Mouse (Mus musculus): ENCODE data around the gene Pdzd8. TPM values are rescaled to one million over a fixed set of nuclear protein-coding genes. Genes with fewer than 3 reads are reported as not detected.

Pdzd8 gene
- total RNA-seq, 2 experiments from 2014 or later: 49.5 to 49.6 TPM

DNA sequence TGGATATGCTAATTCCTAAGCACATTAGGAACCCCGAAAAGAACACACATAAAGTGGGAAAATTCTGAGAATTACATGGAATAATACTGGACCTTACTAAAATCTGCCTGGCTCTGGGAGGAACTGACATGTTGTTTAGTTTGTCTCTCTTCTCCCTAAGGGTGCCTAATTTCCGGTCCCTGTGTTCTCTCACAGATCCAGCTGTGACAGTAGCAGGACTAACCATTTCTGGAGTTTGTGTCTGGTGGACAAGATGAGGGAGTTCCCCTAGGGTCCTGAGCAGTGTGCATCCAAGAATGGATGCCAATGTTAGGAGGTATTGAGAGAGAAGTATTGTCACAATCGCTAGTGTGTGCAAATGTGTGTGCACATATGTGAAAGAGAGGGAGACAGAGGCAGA is 10.8 kb upstream of the Pdzd8 start:
- DNase-seq: no peak
- intact Hi-C loops (cut with DNase I): no loop called here

DNA sequence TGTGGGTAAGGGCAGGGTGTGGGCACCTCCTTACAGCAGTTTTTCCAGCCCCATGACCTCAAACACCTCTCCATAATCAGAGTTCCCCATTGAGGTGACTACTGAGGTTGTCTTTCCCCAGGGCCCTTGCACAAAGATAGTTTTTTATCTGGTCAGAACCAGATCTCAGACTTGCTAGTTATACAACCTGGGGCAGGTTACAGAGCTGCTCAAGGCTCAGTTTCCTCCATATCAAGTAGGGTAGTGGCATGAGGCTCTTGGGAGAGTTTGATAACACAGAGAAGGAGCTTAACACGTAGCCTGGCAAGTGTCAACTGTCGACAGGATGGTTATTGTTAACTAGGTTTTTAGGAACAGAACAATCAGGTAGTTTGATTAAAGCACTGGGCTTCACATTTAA is 9.3 kb upstream of the Pdzd8 start:
- DNase-seq: no peak
- intact Hi-C loops (cut with DNase I): no loop called here

- intact Hi-C loops (cut with DNase I): no loop called here
- DNase-seq: no peak
Observed at GRCm38 (mm10) chr19:59352760-59353159, 7.2 kb upstream of the Pdzd8 start.

DNA sequence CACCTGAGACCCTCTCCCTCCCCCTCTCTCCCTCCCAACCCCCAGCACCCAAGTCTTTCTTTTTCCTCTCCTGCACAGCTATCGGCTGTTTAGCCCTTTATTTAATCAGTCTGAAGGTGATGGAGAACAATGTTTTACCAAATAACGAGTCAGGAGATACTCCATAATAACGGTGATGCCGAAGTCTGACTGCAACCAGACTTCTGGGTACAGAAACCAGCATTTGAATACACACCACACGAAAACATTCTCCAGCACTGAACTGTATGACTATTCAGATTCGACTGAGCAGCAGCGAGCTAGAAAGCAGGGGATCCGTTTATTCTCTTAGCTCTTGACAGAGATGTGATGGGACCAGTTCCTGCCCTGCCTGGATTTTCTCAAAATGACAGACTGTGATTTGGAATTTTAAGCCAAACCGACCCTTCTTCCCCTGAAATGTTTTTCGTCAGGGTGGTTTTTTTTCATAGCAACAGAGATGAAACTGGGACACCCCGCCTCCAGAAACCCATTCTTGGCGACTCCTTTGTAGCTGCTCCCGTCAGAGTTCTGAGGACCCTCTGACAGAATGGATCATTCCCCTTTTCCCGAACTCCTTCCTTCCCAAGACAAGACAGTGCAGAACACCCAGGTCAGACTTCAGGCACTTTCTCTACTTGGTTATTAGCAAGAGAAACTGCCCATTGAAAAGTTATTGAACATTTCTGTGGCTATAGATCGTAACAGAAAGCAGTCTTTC is 5.7 kb upstream of the Pdzd8 start:
- intact Hi-C loops (cut with DNase I): no loop called here
- DNase-seq: no peak

- intact Hi-C loops (cut with DNase I): no loop called here
- DNase-seq: no peak
Observed at GRCm38 (mm10) chr19:59350273-59350903, 4.8 kb upstream of the Pdzd8 start.

- no peak for DNase-seq
- intact Hi-C loops (cut with DNase I): no loop called here
Observed at GRCm38 (mm10) chr19:59349329-59349960, 3.9 kb upstream of the Pdzd8 start.

GRCm38 (mm10) chr19:59346325-59346724 is 745 bp upstream of the Pdzd8 start:
- intact Hi-C loops (cut with DNase I): no loop called here
- no peak for DNase-seq

DNA sequence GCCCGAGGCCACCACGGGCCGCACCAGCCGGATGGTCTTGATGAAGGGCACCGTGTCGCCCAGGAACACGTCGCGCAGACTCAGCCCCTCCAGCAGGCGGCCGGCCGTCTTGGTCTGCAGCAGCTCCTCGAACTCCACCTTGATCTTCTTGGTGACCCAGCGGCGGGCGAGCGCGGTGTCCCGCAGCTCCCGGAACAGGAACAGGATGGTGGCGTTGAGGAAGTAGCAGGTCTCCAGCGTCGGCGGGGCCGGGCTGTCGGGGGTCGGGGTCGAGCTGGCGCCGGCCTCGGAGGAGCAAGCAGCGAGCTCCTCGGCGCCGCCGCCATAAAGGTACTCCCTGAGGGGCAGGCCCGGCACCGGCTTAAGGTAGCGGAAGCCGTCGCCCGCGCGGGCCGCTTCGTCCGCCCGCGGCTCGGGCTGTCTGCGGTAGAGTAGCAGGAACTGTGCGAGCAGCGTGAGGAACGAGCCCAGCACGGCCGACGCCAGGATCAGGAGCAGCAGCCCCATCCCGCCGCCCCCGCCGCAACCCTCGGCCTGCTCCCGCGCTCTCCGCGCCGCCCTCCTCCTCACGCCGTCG is 411 bp downstream of the Pdzd8 start:
- peak; percentile 49 for DNase-seq
- intact Hi-C loops (cut with DNase I): no loop called here

GRCm38 (mm10) chr19:59344304-59344711 is 1.3 kb downstream of the Pdzd8 start:
- peak; percentile 8 for DNase-seq
- intact Hi-C loops (cut with DNase I): no loop called here

DNA sequence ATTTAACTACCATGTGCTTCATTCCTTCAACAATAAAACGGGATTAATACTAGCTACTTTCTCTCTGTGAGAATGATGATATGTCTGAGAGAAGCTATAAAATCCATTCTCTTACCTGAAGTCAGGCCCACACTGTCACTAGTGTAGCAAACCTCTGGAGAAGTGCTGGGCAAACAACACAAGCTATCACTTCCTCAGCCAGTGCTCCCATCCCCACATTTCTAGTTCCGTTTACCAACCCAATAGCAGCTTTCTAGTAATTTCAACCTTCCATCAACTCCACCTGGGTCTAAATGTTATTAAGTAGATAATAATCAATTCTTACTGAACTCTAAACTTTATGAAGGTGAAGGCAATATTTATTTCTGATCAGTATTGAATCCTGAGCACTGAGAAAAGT is 2.6 kb downstream of the Pdzd8 start:
- DNase-seq: no peak

GRCm38 (mm10) chr19:59339908-59340307 is 5.7 kb downstream of the Pdzd8 start:
- DNase-seq: no peak

More for the DNA sequence above, 2.6 kb downstream of the Pdzd8 start:
- intact Hi-C loops (cut with DNase I): no loop called here

GRCm38 (mm10) chr19:59337872-59338681 is 7.5 kb downstream of the Pdzd8 start:
- DNase-seq: no peak
- intact Hi-C loops (cut with DNase I): no loop called here

More at GRCm38 (mm10) chr19:59339908-59340307, 5.7 kb downstream of the Pdzd8 start:
- intact Hi-C loops (cut with DNase I): no loop called here

DNA sequence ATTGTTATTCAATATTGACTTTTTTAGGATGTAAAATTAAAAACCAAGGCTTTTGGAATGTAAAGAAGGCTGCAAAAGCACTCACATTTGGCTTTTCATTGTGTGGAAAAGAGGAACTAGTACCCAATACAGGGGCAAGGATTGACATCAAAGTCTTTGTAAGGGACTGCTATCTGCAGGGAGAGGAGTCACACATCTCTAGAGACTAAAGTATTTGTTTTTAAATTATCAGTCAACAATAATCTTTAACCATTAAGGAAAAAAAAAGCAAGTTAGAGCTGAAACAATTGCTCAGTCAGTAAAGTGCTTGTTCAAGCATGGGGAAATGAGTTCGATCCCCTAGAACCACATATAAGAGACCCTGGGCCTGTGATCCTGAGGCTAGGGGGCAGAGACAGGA is 8.9 kb downstream of the Pdzd8 start:
- DNase-seq: no peak
- intact Hi-C loops (cut with DNase I): no loop called here

GRCm38 (mm10) chr19:59330816-59331225 is 14.8 kb downstream of the Pdzd8 start:
- DNase-seq: no peak
- intact Hi-C loops (cut with DNase I): no loop called here

GRCm38 (mm10) chr19:59321990-59322389 is 23.6 kb downstream of the Pdzd8 start, which contains the start of gene Rps12-ps3:
Gene Rps12-ps3, plus strand, starts transcription at chr19:59322290.
- intact Hi-C loops (cut with DNase I): no loop called here
- no peak for DNase-seq

DNA sequence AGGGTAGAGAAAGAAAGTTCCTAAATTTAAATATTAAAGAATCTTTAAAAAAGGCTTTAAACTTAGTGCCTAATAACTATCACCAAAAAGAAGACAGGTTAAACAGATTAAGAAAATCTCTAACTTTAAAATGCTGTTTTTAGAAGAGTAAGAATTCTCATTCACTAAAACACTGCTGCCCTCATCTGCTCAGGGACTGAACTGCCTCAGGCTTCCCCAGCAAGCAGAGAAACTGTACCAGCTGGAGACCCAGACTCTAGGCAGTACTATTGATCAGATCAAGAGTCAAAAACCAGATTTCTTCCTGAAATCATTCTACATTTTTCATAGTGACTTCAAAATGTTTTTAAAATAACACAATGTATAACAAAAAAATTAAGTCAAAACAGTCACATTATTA is 29.0 kb downstream of the Pdzd8 start:
- intact Hi-C loops (cut with DNase I): loop anchor here (2.0 kb wide), 1 partner anchor 76 kb away; no protein-coding TSS in a partner anchor
- peak; percentile 25 for DNase-seq

GRCm38 (mm10) chr19:59315308-59315707 is 30.3 kb downstream of the Pdzd8 start:
- DNase-seq: no peak
- intact Hi-C loops (cut with DNase I): no loop called here

GRCm38 (mm10) chr19:59292183-59292839 is 53.3 kb downstream of the Pdzd8 start:
- no peak for DNase-seq
- intact Hi-C loops (cut with DNase I): no loop called here

DNA sequence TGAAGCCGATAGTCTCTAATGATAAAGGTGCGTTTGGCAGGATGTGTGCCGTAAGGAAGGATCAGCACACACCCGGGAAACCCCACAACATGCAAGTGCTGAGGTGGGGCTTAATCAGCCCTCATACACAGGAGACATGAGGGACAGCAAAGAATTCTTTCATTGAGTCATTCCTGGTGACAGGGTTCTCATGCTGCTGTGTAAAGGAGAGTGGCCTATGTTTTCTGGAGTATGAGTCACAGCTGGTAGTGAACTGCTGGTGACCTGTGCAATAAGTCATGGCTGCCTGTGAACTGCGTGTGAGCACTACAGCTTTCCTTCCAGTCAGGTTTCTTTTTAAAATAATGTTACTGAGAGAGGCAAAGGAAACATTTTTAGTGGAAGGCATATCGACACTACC is 55.8 kb downstream of the Pdzd8 start:
- intact Hi-C loops (cut with DNase I): no loop called here

GRCm38 (mm10) chr19:59289042-59289441 is 56.5 kb downstream of the Pdzd8 start:
- intact Hi-C loops (cut with DNase I): no loop called here
- no peak for DNase-seq

More for the DNA sequence above, 55.8 kb downstream of the Pdzd8 start:
- DNase-seq: no peak

Data from left cerebral cortex, postnatal 4 days (tissue).